Mouse (Mus musculus): ENCODE data around the gene 4930402H24Rik.

Gene 4930402H24Rik

GRCm38 (mm10) chr2:130728906-130729585, 177.2 kb downstream of the 4930402H24Rik start:
- DNase-seq = no peak

DNA sequence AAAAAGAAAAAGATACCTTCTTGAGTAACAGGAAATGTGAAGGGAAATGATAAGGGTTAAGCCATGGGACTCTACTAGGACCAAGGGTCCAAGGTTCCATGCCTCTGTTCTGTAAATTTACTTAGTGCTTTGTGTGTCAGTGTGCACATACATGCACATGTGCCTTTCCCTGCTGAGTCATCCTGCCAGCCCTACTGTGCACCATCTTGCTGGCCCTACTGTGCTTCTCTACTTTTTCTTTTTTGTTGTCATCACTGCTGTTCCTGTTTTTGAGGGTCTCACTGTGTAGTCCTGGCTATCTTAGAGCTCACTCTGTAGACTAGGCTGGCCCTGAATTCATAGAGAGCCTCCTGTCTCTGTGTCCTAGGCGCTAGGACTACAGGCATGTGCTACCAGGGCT, 178.5 kb downstream of the 4930402H24Rik start:
- no peak for DNase-seq

- no peak for DNase-seq
Observed at GRCm38 (mm10) chr2:130724369-130724768, 181.8 kb downstream of the 4930402H24Rik start.

DNA sequence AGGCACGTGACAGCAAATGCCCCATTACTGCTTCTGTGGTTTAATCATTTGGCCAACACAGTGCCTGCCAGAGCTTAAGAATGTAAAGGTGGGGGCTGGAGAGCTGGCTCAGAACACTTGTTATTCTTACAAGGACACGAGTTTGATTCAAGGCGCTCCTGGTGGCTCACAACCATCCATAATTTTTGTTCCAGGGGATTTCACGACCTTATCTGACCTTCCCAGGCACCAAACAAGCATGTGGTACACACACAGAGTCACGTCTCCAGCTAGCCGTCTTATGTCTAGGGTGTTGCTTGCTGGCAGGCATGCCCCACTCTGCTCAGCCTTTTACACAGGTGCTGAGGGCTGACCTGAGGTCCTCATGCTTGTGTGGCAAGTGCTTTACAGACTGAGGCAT, 188.3 kb downstream of the 4930402H24Rik start:
- no peak for DNase-seq

DNA sequence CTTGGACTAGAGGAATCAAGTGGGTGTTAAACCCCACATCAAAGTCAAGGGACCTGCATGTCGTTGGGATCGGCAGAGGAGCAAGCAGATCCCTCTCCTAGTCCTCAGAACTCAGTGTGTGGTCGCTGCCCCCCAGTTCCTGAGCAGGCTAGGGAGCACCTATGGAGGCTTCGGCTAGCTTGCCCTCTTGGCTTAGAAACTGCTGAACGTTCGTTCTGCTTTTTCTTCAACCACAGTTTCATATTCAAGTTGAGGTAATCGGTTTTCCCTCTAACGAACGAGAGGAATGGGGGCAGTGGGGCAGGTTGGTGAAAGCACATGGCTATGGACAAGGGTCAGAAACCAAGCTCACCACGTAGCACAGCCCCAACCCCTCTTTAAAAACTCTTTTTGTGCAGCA, 199.1 kb downstream of the 4930402H24Rik start:
- no peak for DNase-seq

GRCm38 (mm10) chr2:130706602-130707001, 199.6 kb downstream of the 4930402H24Rik start:
- no peak for DNase-seq

- no peak for DNase-seq
Observed at GRCm38 (mm10) chr2:130705178-130705577, 201.0 kb downstream of the 4930402H24Rik start.

DNA sequence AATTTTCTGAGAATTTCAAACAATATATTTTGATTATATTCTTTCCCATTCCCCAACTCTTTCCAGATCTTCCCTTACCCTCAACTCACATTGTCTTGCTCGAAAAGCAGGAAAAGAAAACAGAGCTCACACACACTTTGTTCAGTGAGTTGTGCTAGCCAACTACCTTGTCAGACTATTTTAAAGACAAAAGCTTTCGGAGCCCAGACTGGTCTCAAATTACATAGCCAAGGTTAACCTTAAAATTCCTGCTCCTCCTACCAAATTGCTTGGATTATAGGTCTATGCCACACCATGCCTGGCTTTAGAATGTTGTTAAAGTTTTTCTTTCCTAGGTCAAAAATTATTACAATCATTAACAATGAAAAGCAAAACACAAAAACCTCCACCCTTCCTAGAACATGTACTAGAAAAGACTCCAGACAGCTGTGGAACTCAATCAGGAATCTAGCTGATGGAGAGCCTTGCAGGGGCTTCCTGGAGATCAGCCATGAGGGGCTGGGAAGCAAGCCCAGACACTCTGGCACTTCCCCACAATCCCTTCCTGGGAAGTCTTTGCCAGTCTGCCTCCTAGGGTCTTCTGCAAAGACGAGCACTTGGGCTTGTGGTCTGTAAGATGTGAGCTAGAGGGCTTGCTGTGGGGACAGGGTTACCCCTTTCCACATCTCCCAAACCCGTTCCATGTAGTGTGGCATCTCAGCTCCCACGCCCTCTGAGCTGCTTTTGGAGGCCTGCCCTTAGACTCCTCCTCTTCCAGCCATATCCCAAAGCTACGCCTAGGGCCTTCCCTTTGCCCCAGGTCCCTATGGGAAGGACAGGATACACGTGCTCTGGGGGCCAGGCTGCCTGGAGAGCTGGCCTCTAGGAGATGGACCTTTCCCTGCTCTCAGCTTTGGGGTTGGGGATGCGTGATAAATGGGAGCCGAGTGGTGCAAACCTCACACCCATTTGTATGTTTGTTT, 201.9 kb downstream of the 4930402H24Rik start:
- DNase-seq = no peak

DNA sequence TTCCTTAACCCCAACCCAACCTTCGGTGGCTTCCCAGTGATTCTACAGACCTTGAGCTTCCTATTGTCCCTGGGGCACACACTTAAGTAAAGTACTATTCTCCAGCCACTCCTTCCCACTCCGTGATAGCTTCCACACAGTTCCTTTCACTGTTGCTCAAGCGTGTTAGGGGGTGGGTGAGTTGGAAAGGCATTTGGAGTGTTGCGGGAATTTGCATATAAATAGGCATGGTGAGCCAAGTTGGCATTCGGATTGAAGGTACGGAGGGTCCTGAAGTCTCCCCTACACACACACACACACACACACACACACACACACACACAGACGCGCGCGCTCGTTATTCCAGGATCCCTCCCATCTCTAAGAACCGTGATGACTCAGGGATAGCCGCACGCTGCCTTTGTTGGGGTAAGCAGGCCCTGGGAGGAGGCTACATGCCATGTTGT, 208.4 kb downstream of the 4930402H24Rik start:
- DNase-seq = no peak

DNA sequence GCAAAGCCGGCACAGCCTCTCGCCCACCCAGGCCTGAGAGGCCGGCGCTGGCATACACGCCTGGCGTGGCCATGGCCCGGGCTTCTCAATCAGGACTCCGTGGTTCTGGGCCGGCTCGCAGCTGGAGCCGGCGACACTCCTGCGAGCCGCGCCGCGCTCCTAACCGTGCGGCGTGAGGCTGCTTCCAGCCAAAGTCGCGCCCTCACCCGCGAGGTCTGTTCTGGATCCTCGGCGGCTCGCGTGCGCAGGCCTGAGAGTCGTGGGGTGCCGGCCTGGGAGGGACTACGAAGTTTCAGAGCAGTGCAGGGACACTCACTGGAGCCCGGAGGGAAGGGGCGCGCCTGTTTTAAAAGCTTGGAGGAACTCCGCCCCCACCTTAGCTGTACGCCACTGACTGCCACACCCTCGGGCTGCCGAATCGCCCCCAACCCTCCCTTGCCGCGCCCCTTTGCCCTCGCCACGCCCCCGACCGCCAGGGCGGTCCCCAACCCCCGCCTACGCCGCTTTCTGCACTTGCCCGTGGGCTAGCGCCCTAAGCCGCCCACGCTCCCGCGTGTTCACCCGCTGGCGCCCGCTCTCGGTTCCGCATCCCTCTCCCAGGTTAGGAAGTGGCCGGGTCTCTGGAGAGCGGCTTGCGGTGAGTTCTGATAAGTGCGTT, 208.9 kb downstream of the 4930402H24Rik start, which contains the start of gene Slc4a11:
Gene Slc4a11, minus strand, starts transcription at position 367 of the 658 bp plus-strand sequence.
- DNase-seq = peak; percentile 74 to 75

GRCm38 (mm10) chr2:130696700-130697152, 209.5 kb downstream of the 4930402H24Rik start:
- DNase-seq = peak; percentile 10 to 34

DNA sequence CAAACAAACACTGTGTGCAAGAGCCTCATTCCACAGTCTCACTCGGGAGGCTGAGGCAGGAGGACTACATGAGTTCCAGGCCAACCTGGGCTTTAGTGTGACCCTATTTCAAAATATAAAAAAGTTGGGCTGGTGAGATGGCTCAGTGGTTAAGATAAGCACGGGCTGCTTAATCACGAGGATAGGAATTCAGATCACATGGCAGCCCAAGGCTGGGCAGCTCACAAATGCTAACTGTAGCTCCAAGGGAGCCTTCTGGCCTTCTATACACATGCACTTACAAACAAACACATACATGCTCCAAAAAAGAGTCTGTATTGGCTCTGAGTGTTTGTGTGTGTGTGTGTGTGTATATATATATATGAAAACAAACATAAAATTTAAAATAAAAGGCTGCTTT, 212.6 kb downstream of the 4930402H24Rik start:
- DNase-seq = no peak

DNA sequence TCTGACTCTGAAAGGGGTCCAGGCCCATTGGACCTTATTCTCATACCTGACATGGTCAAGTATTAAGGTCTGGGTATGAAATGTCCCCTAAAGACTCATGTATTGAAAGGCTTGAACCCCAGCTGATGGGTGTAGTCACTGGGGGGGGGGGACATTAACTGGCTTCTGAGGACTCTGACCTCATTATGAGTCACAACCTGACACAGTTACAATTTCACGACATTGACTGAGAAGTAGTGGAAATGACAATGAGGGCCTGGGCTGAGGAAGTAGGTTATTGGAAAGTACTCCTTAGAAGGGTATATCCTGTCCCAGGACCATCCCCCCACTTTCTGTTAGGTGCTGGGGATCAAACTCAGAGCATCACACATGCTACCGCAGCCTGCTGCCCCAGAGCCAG, 217.2 kb downstream of the 4930402H24Rik start:
- DNase-seq = no peak

DNA sequence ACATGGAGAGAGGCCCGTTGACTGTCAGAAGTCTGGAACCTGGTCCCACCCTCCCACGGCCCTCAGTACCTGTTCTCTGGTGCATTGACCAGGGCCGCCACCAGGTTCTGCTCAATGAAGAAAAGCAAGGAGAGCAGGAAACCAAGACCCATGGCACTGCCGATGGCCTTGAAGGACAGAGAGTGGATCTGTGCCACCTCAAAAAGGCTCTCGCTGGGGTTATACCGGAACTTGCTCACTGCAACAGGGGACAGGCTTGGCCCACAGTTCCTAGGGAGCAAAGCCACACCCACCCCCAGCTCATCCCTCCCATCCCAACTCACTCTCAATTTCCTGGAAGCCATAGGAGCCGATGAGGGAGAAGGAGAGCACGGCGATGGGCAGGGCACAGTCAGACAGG, 220.8 kb downstream of the 4930402H24Rik start:
- DNase-seq = no peak

DNA sequence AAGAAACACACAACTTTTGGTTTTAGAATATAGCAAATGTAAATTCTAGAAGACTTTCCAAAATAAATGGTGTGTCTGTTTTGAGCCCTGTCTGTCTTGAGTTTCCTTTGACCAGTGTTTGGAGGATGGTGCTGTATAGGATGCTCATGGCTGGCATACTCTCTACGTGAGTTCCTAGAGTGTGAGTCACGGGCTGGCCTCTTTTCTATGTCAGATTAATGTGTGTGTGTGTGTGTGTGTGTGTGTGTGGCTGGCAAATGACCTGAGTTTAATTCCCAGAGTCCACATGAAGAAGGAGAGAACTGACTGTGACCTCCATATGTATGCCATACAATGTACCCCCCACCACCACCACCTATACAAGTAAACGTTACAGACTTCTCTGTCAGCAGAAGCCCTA, 224.7 kb downstream of the 4930402H24Rik start:
- DNase-seq = no peak

- no peak for DNase-seq
Observed at GRCm38 (mm10) chr2:130679899-130680298, 226.3 kb downstream of the 4930402H24Rik start.

GRCm38 (mm10) chr2:130679154-130679553, 227.1 kb downstream of the 4930402H24Rik start:
- DNase-seq = no peak

- no peak for DNase-seq
Observed at GRCm38 (mm10) chr2:130677211-130677610, 229.0 kb downstream of the 4930402H24Rik start.

DNA sequence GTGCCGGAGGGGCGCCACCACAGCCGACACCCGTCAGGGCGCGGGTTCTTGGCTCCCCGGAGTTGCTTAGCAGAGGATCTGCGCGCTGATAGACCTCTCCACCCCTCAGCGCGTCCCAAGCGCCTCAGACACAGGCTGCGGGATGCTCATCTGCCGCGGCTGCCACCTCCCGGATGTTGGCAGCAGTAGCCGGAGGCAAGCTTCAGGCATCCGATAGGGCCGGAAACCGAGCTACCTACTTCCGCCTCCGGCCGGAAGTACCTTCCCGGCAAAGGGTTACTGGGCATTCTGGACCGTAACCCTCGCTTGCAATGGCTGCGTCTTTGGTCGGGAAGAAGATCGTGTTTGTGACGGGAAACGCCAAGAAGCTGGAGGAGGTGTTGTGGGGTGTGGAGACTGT, 238.6 kb downstream of the 4930402H24Rik start, which contains the start of gene Itpa:
Gene Itpa, plus strand, starts transcription at position 52 of the 400 bp plus-strand sequence.
- DNase-seq = peak; percentile 75

GRCm38 (mm10) chr2:130664102-130664701, 242.0 kb downstream of the 4930402H24Rik start, which contains the start of gene Ddrgk1:
Gene Ddrgk1, minus strand, starts transcription at chr2:130664659.
- peak; percentile 84 to 92 for DNase-seq

DNA sequence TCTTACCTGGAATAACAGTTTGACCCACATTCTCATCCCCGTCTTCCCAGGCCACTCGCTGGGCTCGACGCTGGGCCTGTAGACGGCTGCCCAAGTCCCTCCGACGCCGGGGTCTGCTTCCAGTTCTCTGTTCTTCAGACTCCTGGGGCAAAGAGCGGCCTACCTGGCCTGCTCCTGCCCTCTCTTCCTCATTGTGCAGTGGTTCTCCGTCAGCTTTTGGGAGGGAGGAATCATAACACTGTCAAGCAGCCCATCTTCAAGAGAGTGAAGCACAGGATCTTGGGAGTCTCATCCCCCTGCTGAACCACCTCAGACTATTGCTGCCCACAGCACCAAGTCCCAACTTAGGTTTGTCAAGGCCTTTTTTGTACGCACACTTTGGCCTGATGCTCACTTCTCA, 242.9 kb downstream of the 4930402H24Rik start:
- DNase-seq = no peak

- no peak for DNase-seq
Observed at GRCm38 (mm10) chr2:130658530-130658929, 247.7 kb downstream of the 4930402H24Rik start.

All from spleen, adult 18-20 months (tissue).